Mouse (Mus musculus) kidney, postnatal 0 days (tissue): ENCODE results near the gene Ankrd65. TPM values are rescaled to one million over a fixed set of nuclear protein-coding genes. Genes with fewer than 3 reads are reported as not detected.

Experiments
- ATAC-seq: fragments of 200-750 bp; cut with Nextera tagmentation; replicated peaks from 2 replicates; pipeline ENCODE4 v1.8.0; 2017; ENCODE audit warnings: low read depth, moderate number of reproducible peaks, moderate TSS enrichment, moderate library complexity; ENCODE audit not compliant: low FRiP score
- DNase-seq: peaks from one replicate; pipeline ENCODE4 v3.0.0-alpha.2; 2016; ENCODE audit warnings: low spot score
- H3K27ac ChIP-seq: fragments of 300-500 bp; sonication (generic); 2 replicates; pipeline ENCODE4 v1.5.1; 2014; ENCODE audit warnings: mild to moderate bottlenecking
- H3K27me3 ChIP-seq: fragments of 300-500 bp; sonication (generic); 2 replicates; pipeline ENCODE4 v1.6.1; 2014; ENCODE audit warnings: low read length, mixed read lengths; ENCODE audit not compliant: insufficient read depth
- H3K36me3 ChIP-seq: fragments of 300-500 bp; sonication (generic); 2 replicates; pipeline ENCODE4 v1.6.1; 2014; ENCODE audit warnings: low read length, mixed read lengths; ENCODE audit not compliant: insufficient read depth
- H3K4me1 ChIP-seq: fragments of 300-500 bp; sonication (generic); replicated peaks from 2 replicates; pipeline ENCODE4 v1.6.1; 2014; ENCODE audit warnings: antibody characterized with exemption, low read length, mixed read lengths; ENCODE audit not compliant: insufficient read depth
- H3K4me2 ChIP-seq: fragments of 300-500 bp; sonication (generic); 2 replicates; pipeline ENCODE4 v1.6.1; 2014; ENCODE audit warnings: mild to moderate bottlenecking, low read length, moderate library complexity, mixed read lengths
- H3K4me3 ChIP-seq: fragments of 300-500 bp; sonication (generic); replicated peaks from 2 replicates; pipeline ENCODE4 v1.5.1; 2014; ENCODE audit warnings: low read depth, low read length
- H3K9ac ChIP-seq: fragments of 300-500 bp; sonication (generic); 2 replicates; pipeline ENCODE4 v1.6.1; 2014; ENCODE audit warnings: low read depth, low read length
- H3K9me3 ChIP-seq: fragments of 300-500 bp; sonication (generic); replicated peaks from 2 replicates; pipeline ENCODE4 v1.6.1; 2016; ENCODE audit warnings: low read length, inconsistent platforms, mixed read lengths
- CTCF ChIP-seq: IDR thresholded peaks from 2 replicates; pipeline ENCODE4 v1.5.1; 2016; ENCODE audit warnings: antibody characterized with exemption, low read depth, mild to moderate bottlenecking, moderate library complexity
- WGBS: fragments of 180-500 bp; shearing (Covaris S2); extraction: QIAGEN DNeasy Blood & Tissue Kit; methylation state at CpG from one replicate; pipeline ENCODE4 v1.1.7; 2014; 5-methylcytosine and 5-hydroxymethylcytosine counted together
- polyA plus RNA-seq: library from polyadenylated mRNA; unstranded; fragments of >200 nt; fragmentation: Nextera tagmentation; extraction: Ambion mirVana; gene quantifications from 2 replicates; pipeline ENCODE4 v1.2.1, GENCODE M21; 2015

The Ankrd65 gene
- polyA plus RNA-seq, 1 experiment from 2014 or later, result 0.28 TPM

DNA sequence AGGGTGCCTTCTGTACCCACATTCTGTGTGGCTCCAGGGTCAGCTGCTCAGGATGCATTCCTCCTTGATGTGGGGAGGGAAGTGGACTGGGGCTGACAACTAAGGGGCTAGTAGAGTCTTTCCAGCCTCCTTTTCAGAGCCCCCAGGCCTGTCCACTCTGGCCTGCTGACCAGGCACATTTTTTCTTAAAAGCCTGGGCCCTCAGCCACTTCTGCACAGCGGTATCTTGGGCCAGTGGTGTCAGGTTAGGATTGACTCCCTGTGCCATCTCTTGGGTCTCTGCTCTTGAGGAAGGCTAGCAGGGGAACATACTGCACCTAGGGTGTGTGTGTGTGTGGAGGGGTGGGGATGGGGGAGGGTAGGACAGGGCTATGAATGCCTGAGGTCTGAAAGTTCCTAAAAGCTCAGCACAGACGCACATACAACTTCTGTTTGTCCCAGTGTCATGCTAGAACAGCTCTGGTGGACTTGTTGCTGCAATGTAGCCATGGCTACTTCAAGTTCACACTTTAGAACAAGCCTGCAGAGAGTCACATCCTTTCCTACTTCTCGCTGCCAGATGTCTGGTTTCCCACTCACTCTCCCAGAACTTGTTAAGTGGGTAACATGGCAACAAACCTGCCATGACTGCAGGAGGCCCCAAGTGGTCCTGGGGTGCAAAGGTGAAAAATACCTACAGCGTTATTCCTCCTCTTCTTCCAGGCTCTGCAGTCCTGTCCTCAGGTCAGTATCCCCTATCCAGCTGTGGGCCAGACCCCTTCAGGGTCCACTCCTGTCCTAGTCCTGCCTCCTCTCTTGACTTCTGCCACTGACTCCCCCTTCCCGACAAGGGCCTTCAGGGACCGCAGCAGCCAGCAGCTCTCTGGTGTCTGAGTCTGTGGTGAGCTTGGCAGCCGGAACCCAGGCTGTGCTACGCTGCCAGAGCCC, 50.1 kb downstream of the Ankrd65 start:
- DNase-seq, result no peak
- TF ChIP-seq CTCF, result no peak
- H3K4me2 ChIP-seq, result peak overlapping the region; percentile 73
- peaks cover 13% of the 10 kb centered on the region; the same call in 1 of the 2 replicates for H3K4me1 ChIP-seq
- H3K9ac ChIP-seq, result peak overlapping the region; percentile 54
- WGBS, result 14% methylated on average over 8 of the region's 8 CpGs
- H3K4me3 ChIP-seq, result peak overlapping the region; percentile 47
- H3K27me3 ChIP-seq, result no peaks in the 10 kb centered on the region
- H3K9me3 ChIP-seq, result no peaks in the 10 kb centered on the region
- peak; percentile 27; the same call in 1 of the 2 replicates for ATAC-seq
- H3K27ac ChIP-seq, result peak overlapping the region; percentile 91
- peaks cover 15% of the 10 kb centered on the region for H3K36me3 ChIP-seq

DNA sequence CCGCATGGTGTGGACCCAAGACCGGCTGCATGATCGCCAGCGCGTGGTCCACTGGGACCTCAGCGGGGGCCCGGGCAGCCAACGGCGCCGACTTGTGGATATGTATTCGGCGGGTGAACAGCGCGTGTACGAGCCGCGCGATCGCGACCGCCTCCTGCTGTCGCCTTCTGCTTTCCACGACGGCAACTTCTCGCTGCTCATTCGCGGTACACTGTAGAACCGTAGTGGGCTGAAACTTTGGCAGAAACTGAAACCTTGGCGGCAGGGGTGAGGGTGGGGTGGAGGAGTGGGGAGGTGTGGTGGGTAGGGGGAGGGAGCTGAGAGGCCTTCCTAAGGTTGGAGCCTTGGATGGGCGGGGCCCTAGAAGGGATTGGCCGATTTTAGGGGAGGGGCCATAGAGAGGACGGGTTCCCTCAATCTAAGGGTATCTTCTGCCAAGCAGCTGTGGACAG, 50.8 kb downstream of the Ankrd65 start:
- Histone ChIP-seq H3K4me1 (peaks cover 13% of the 10 kb centered on the region; the same call in 1 of the 2 replicates), H3K9me3 (no peaks in the 10 kb centered on the region), H3K36me3 (peaks cover 15% of the 10 kb centered on the region), H3K27me3 (no peaks in the 10 kb centered on the region), H3K4me2 (peak overlapping the region; percentile 73), H3K27ac (no peak overlapping the region), H3K4me3 (peak overlapping the region; percentile 47), H3K9ac (peak overlapping the region; percentile 54)
- under 1% methylated on average over 32 of the region's 32 CpGs for WGBS
- TF ChIP-seq CTCF, result peak; percentile 55; the same call in 1 of the 2 replicates
- DNase-seq (peak; percentile 85), ATAC-seq (peak; percentile 44)

DNA sequence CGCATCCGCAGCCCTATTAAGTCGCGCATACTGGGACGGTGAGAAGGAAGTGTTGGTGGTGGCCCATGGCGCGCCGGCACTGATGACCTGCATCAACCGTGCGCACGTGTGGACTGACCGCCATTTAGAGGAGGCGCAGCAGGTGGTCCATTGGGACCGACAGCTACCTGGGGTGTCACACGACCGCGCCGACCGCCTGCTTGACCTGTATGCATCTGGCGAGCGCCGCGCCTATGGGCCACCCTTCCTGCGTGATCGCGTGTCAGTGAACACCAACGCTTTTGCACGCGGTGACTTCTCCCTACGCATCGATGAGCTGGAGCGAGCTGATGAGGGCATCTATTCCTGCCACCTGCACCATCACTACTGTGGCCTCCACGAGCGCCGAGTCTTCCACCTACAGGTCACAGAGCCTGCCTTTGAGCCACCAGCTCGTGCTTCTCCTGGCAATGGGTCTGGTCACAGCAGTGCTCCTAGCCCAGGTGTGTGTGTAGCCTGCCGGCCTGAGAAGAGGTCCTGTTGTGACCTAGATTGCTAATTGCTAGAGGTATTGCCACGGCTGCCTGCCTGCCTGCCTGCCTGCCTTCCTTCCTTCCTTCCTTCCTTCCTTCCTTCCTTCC, 51.5 kb downstream of the Ankrd65 start:
- Histone ChIP-seq H3K9ac (no peak overlapping the region), H3K4me3 (no peak overlapping the region; the same call in 1 of the 2 replicates), H3K4me1 (peaks cover 16% of the 10 kb centered on the region; the same call in 1 of the 2 replicates), H3K9me3 (no peaks in the 10 kb centered on the region), H3K36me3 (peaks cover 15% of the 10 kb centered on the region), H3K4me2 (peak overlapping the region; percentile 73), H3K27me3 (no peaks in the 10 kb centered on the region), H3K27ac (no peak overlapping the region)
- ATAC-seq, result no peak
- DNase-seq, result no peak
- WGBS, result 42% methylated on average over 38 of the region's 38 CpGs
- TF ChIP-seq CTCF, result no peak

DNA sequence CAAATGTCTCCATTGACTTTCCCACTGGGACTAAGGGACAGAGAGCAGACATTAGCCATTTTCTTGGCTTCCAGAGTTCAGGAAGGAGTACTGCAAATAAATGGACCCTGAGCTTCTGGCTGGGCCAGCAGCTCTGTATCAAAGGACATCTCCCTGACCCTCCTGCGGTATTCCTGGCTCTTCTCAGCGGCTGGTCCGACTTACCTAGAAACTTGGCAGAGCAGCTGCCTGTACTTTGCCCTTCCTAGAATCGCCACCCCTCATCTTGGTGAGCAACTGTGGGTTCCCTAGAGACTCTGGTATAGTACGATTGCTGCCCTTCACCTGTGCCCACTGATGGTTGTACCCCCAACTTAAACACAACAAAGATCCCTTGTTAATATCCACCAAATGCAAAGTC, 53.0 kb downstream of the Ankrd65 start:
- Histone ChIP-seq H3K27me3 (no peaks in the 10 kb centered on the region), H3K27ac (no peak overlapping the region), H3K4me1 (peaks cover 21% of the 10 kb centered on the region; the same call in 1 of the 2 replicates), H3K4me3 (no peak overlapping the region), H3K36me3 (peaks cover 15% of the 10 kb centered on the region), H3K9me3 (no peaks in the 10 kb centered on the region), H3K9ac (no peak overlapping the region), H3K4me2 (no peak overlapping the region)
- ATAC-seq (no peak), DNase-seq (no peak)
- no peak for TF ChIP-seq CTCF
- WGBS, result 92% methylated on average over 5 of the region's 5 CpGs

DNA sequence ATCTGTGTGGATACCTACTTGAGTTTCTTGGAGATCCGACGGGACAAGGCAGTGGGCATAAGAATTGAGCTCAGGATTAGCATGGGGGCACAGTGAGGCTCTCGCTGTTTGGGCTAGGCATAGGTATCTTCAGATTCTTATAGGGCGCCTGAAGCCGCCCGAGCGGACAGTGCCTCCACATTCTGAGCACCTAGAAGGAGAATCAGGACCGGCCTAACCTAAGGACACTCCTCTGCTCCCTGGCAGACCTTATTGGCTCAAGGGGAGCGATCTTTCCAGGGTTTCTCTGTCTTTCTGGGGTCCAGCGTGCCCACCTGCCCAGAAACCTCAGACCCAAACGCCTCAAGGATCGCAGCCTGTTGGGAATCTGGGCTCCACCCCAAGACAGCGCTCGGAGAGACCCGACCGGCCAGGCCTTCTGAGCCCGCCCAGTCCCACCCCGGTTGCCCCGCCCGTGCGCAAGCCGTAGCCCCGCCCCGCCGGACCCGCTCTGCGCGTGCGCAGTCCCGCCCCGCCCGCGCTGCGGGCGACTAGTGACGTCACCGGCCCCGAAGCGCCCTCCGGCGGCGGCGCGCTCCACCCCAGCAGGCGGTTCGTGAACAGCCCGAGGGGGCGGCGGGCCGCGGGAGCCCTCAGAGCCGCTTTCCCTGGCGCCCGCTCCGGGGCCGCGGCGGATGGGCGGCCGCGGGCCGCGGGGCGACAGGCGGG, 56.8 kb downstream of the Ankrd65 start, which contains the start of gene Dvl1:
Gene Dvl1, plus strand, starts transcription at position 532 of the 708 bp plus-strand sequence.
- 1% methylated on average over 65 of the region's 65 CpGs for WGBS
- peak within 1 kb of the TSS; percentile 83 for H3K4me2 ChIP-seq
- peak; percentile 88 for ATAC-seq
- peak within 1 kb of the TSS; percentile 79 for H3K27ac ChIP-seq
- peak within 1 kb of the TSS; percentile 84 for H3K9ac ChIP-seq
- peak within 1 kb of the TSS; percentile 76 for H3K4me3 ChIP-seq
- H3K36me3 ChIP-seq, result peaks cover 15% of the 10 kb centered on the region
- peak; percentile 55; the same call in 1 of the 2 replicates for TF ChIP-seq CTCF
- H3K4me1 ChIP-seq, result peaks cover 17% of the 10 kb centered on the region
- H3K27me3 ChIP-seq, result no peaks in the 10 kb centered on the region
- H3K9me3 ChIP-seq, result no peaks in the 10 kb centered on the region
- peak; percentile 90 for DNase-seq
